Mouse (Mus musculus): ENCODE results near the gene Foxred1. TPM values are rescaled to one million over a fixed set of nuclear protein-coding genes. Genes with fewer than 3 reads are reported as not detected.

Gene Foxred1
- total RNA-seq, 2 experiments from 2014 or later, result 34.3 to 34.5 TPM

GRCm38 (mm10) chr9:35194048-35194447, 16.8 kb downstream of the Foxred1 start:
- DNase-seq (ENCODE audit: extremely low spot score in 1 of 2, low spot score in 1 of 2), result no peak

- no peak for DNase-seq (ENCODE audit: extremely low spot score in 1 of 2, low spot score in 1 of 2)
Observed at GRCm38 (mm10) chr9:35192983-35193542, 17.8 kb downstream of the Foxred1 start.

- DNase-seq (ENCODE audit: extremely low spot score in 1 of 2, low spot score in 1 of 2), result peak in 1 of 2 experiments; percentile 52
Observed at GRCm38 (mm10) chr9:35188700-35189099, 22.2 kb downstream of the Foxred1 start.

- DNase-seq (ENCODE audit: extremely low spot score in 1 of 2, low spot score in 1 of 2), result no peak
Observed at GRCm38 (mm10) chr9:35187351-35187903, 23.4 kb downstream of the Foxred1 start.

- DNase-seq (ENCODE audit: extremely low spot score in 1 of 2, low spot score in 1 of 2), result no peak
Observed at GRCm38 (mm10) chr9:35186430-35186829, 24.4 kb downstream of the Foxred1 start.

GRCm38 (mm10) chr9:35183359-35183758, 27.5 kb downstream of the Foxred1 start:
- DNase-seq (ENCODE audit: extremely low spot score in 1 of 2, low spot score in 1 of 2), result no peak

- no peak for DNase-seq (ENCODE audit: extremely low spot score in 1 of 2, low spot score in 1 of 2)
Observed at GRCm38 (mm10) chr9:35182832-35183231, 28.0 kb downstream of the Foxred1 start.

GRCm38 (mm10) chr9:35176124-35176659, 34.7 kb downstream of the Foxred1 start:
- DNase-seq (ENCODE audit: extremely low spot score in 1 of 2, low spot score in 1 of 2), result no peak

- DNase-seq (ENCODE audit: extremely low spot score in 1 of 2, low spot score in 1 of 2), result peak; percentile 93 to 95
Observed at GRCm38 (mm10) chr9:35175251-35176123, 35.4 kb downstream of the Foxred1 start, which contains the start of gene Dcps. TSS of gene Dcps (minus strand) at chr9:35176061.

GRCm38 (mm10) chr9:35173331-35173730, 37.5 kb downstream of the Foxred1 start:
- no peak for DNase-seq (ENCODE audit: extremely low spot score in 1 of 2, low spot score in 1 of 2)

- no peak for DNase-seq (ENCODE audit: extremely low spot score in 1 of 2, low spot score in 1 of 2)
Observed at GRCm38 (mm10) chr9:35170071-35170470, 40.8 kb downstream of the Foxred1 start.

- no peak for DNase-seq (ENCODE audit: extremely low spot score in 1 of 2, low spot score in 1 of 2)
Observed at GRCm38 (mm10) chr9:35166798-35167635, 43.8 kb downstream of the Foxred1 start.

GRCm38 (mm10) chr9:35166144-35166797, 44.6 kb downstream of the Foxred1 start:
- DNase-seq (ENCODE audit: extremely low spot score in 1 of 2, low spot score in 1 of 2), result no peak

GRCm38 (mm10) chr9:35164142-35164874, 46.5 kb downstream of the Foxred1 start:
- DNase-seq (ENCODE audit: extremely low spot score in 1 of 2, low spot score in 1 of 2), result no peak

GRCm38 (mm10) chr9:35163011-35163690, 47.7 kb downstream of the Foxred1 start:
- no peak for DNase-seq (ENCODE audit: extremely low spot score in 1 of 2, low spot score in 1 of 2)

- DNase-seq (ENCODE audit: extremely low spot score in 1 of 2, low spot score in 1 of 2), result no peak
Observed at GRCm38 (mm10) chr9:35161721-35162120, 49.1 kb downstream of the Foxred1 start.

GRCm38 (mm10) chr9:35160662-35161061, 50.2 kb downstream of the Foxred1 start:
- DNase-seq (ENCODE audit: extremely low spot score in 1 of 2, low spot score in 1 of 2), result no peak

GRCm38 (mm10) chr9:35158477-35158876, 52.4 kb downstream of the Foxred1 start:
- no peak for DNase-seq (ENCODE audit: extremely low spot score in 1 of 2, low spot score in 1 of 2)

- no peak for DNase-seq (ENCODE audit: extremely low spot score in 1 of 2, low spot score in 1 of 2)
Observed at GRCm38 (mm10) chr9:35156862-35157261, 54.0 kb downstream of the Foxred1 start.

All from layer of hippocampus, postnatal 25 days (tissue).